Mouse (Mus musculus) frontal cortex, postnatal 25 days (tissue): ENCODE measurements around the gene Wdr54.
"Not testable (repeated sequence)": the region's sequence is repeated elsewhere in the genome, so short reads cannot be mapped to it uniquely, and the experiment has no call there.

Experiments
- DNase-seq, 2 experiments: peaks; one replicate each; pipeline ENCODE4 v3.0.0; 2022; ENCODE audit warnings: low spot score in 2 of 2

The Wdr54 gene

DNA sequence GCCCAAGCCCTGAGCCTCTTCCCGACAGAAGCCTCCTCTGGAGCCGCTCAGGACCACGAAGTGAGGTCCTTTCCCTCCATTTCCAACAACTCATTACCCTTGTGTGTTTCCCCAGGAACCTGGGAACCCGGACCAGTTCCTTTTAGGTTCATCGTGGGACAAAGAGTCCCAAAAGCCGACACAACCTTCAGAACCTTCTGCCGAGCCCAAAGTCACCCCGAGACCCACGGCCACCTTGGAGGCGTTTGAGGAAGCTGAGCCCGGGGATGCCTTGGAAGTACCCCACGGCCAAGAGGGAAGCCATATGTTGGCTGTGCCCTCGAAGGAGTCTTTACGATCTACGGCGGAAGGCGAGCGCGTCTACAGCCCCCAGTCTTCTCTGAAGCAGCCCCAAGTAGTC is 5.2 kb upstream of the Wdr54 start:
- no peak for DNase-seq

DNA sequence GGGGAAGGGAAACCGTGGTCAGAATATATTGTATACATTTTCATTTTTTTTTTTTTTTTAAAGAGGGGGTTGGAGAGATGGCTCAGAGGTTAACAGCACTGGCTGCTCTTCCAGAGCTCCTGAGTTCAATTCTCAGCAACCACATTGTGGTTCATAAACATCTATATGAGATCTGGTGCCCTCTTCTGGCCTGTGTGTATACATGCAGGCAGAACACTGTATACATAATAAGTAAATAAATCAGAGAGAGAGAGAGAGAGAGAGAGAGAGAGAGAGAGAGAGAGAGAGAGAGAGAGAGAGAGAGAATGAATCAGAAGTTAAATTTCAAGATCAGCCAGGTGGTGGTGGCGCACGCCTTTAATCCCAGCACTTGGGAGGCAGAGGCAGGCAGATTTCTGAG is 3.3 kb upstream of the Wdr54 start:
- not testable (repeated sequence) for DNase-seq

DNA sequence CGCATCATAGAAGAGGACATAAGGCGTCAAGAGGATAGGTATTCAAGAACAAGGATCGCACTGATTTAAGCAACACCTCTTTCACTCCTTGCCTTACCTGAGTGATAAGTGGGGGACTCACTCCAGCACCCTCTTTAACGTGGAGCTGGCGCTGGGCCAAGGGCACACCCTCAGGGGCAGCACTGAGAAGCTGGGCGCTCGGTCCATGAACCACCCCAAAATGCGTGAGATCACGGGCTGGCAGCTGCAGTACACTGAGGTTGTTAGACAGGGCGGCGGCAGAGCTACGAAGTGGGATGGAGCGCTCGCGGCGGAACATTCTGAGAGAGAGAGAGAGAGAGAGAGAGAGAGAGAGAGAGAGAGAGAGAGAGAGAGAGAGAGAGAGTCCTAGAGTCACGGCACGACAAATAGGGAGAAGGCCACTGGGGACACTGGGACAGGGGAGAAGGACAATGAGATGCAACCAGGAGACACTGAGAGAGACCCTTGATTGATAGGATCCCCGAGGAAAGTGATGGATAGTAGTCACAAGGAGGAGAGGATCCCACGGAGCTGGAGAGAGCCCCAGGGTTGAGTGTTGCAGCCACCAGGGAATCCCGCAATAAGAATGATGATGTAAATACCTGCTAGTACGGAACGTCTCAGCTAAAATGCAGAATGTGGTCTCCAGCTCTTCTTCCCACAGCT is 502 bp downstream of the Wdr54 start:
- DNase-seq = no peak

DNA sequence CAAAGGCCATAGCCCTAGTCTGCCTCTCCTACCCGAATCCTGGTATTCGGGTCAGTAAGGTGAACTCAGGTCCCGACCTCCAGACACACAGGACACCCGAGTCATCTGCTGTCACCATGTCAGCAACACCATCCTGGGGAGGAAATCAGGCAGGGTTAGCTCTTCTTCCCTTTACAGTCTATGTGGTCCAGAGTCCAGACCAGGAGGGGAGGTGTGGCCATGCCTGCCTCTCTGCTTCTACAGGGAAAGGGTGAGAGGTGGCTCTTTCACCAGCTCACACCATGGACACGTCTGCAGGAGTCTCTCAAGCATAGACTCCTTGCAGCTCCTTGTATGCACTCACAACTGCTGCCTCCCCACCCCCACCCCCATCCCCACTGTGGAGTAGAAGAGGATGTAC is 2.7 kb downstream of the Wdr54 start:
- DNase-seq = no peak

DNA sequence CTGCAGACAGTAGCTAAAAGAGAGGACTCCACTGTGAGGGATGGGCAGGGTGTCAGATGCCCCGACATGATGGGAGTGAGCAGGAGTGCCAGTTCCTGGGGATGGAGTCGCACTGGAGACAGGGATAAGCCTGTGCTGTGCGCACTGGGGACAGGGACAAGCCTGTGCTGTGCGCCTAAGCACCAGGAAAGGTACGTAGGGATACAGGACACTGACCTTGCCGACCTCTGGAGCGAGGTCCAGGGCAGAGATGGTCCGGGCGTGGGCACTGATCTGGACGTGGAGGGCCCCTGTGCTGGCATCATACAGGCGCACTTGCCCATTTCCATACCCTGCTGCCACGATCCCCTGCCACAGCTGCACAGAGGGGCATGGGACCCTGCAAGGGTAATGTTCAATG is 3.2 kb downstream of the Wdr54 start:
- DNase-seq = no peak

DNA sequence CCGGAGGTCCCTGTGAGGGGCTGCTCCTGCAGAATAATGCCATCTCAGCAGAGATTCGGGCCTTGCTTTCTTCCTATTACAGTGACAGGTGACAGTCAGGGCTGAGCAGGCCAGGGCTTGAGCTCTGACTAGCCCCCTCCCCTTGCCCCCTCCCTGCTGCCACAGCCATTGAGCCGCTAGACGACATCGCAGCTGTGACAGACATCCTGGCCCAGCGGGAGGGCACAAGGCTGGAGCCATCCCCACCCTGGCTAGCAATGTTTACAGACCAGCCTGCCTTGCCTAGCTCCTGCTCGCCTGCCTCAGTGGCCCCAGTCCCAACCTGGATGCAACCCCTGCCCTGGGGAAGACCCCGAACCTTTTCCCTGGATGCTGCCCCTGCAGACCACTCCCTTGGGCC is 4.5 kb downstream of the Wdr54 start:
- DNase-seq = no peak

DNA sequence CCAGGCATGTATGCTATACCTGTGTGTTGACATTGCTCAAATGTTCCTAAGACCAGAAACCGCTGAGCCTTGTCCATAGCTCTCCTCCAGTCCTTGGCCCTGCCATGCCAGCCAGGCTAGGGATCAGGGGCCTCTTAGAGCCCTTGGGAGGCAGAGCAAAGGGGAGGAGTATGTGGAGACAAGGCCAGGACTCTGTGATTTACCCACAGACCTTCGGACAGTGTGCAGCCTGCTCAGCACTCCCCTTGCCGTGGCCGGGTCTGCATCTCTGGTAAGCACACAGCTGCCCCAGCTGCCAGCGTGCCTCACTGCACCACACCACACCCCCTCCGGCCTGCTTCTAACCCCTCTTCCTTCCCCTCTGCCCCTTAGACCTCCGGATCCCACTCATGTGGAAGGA is 8.9 kb downstream of the Wdr54 start:
- no peak for DNase-seq

DNA sequence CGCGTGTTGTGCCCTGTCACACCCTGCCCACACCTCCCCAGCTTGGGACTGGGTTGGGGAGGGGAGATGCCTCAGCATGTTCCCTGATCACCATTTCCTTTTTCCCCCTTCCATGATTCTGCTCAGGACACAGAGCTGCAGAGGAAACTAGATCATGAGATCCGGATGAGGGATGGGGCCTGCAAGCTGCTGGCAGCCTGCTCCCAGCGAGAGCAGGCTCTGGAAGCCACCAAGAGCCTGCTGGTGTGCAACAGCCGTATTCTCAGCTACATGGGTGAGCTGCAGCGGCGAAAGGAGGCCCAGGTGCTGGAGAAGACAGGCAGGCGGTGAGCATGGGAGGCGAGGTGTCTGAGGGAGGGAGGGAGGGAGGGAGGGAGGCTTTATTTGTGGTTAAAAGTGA is 10.4 kb downstream of the Wdr54 start:
- no peak for DNase-seq

DNA sequence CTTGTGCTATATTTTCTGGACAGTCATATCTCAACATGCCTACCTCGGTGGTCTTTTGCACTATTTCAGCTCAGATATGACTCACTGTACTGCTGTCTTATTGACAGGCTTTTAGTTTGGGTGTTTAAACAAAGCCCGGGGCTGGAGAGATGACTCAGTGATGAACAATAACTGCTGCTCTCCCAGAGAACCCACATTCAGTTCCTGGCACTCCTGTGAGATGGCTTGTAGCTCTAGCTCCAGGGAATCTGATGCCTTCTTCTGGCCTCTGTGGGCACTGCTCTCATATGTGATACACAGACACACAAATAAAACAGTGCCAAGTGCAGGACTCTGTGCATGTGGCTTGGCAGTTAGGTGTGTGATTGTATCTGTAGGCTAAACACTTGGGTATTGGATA is 11.0 kb downstream of the Wdr54 start:
- DNase-seq = no peak

DNA sequence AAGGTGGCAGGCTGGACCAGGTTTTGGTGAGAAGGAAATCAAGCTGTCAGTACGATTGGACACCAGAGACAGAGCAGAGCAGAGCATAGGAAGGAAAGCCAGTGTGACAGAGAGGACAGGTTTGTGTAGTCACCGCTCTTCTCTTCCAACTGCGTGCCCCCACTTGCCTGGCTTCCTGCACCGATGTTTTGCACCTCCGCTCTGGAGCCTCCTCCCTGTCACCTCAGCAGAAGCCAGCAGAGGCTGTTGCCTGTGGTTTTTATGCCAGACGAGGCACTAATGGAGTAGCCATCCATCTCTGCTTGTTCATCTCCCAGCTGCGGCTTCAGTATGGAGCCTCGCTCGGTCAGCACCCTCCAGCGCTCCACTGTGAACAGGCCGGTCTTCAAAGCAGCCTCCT is 13.3 kb downstream of the Wdr54 start:
- no peak for DNase-seq

DNA sequence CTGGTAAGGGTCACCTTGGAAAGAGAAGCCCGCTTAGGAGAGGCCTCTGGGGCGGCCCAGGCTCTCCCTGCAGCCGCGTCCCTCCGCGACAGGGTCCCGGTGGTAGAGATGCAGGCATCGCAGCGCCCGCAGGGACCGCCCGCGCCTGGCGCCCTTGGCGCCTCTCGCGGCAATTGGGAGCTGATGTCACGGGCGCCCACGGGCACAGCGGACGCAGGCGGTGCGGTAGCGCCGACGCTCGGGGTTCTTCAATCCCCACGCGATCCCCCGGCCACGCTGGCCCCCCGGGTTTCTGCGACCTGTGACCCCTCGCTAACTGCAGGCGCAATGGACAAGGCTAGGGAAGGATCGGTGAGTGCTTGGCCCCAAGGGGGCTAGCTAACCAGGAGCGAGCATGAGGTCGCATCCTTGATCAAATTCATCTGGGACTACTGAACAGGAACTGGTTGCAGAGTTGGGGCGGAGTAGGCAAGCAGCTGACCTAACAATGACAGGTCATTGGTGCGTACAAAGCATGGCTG is 13.9 kb downstream of the Wdr54 start:
- DNase-seq = peak; percentile 50 to 53

DNA sequence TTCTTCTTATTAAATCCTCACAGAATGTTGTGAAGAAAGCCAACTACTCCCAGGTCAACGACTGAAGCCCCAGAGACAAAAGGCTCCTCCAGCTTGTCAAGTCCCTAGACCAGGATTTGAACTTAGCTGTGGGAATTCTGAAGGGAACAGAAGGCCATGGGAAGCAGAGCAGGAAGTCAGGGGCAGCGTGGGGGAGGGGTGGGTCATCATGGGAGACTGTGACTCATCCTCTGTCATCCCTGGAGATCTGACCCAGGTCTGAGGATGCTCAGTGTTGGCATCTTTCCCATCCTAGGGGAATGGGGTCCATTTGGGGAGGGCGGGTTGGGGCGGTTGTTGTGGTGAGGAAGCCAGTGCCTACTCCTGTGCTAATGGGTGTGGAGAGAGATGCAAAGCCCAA is 14.6 kb downstream of the Wdr54 start:
- DNase-seq = no peak

DNA sequence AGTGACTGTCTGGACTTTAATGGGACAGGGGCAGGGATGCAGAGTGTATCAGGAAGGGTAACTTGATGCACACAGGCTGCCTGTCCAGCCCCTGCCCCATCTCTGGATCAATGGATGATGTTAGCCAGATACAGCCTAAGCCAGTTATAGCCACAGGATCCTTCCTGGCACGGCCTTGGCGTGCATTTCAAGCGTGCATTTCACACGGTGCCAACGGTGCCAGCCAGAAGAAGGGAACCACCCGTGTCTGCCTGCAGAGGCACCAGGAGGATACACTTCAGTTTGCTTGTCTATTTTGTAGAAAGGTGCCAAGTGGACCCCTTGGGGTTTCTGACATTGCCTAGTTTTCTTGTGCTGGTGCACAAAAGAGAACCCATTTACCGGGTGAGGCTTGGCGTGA is 16.2 kb downstream of the Wdr54 start:
- DNase-seq = no peak

DNA sequence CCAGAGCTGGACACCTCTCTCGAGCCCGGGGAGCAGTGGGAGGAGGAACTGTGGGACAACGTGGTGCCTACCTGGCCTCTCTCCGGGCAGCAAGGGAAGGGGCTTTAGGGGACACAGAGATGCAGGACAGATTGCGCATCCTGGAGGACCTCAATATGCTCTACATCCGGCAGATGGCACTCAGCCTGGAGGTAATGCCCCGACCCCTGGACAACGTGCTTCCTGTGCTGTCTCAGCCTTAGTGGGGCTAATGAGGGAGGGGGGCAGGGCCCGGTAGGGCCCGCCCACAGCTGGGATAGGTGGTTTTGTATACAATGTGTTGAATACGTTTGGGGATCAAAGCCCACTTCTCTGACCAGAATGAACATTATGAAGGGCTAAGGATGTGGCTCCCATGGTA is 18.1 kb downstream of the Wdr54 start:
- DNase-seq = no peak

DNA sequence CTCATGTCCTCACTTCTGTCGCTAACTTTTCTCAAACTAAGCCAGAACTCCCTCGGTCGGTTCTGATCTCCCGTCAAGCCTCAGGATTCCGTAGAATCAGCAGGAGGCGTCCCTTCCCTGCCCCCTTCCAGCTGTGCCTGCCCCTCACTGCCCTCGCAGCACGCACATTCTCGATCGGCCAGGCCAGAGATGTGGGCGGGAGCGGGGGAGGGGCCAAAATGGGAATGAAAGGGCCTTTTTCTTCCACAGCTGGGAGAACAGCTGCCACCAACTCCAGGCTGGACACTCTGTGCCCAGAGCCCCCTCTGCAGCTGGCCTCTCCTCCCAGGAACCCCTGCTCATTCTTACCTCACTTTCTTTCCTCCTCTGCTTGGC is 18.6 kb downstream of the Wdr54 start:
- DNase-seq = no peak

DNA sequence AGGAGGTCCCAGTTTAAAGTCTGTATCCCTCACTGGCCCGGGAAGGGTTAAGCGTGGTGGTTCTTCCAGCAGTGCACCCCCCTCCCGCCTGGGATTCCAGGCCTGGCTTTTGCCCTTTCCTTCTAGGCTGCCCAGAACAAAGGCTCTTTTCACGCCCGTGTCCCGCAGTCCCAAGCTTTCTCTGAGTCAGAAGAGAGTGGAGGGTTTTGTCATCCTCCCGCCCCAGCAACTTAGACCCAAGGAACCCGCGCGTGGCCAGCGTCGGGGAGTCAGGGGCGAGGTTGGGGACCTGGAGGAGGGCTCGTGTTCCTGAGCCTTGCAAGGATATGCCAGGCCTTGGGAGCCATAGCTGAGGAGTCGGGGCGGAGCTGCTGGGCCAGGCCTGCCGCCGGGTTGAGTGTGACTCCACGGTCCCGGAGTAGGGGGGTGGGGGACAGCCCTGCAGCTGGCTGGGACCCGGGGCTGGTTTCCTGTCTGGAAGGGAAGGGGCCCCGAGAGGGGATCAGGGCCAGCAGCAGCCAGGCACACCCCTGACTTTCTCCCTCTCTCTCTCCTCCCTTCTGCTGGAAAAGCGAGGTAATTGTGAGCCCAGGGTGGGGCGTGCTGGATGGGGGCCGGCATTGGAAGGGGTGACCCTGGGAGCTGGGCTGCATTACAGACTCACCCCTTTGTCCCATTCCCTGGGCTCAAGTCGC is 19.2 kb downstream of the Wdr54 start:
- no peak for DNase-seq

DNA sequence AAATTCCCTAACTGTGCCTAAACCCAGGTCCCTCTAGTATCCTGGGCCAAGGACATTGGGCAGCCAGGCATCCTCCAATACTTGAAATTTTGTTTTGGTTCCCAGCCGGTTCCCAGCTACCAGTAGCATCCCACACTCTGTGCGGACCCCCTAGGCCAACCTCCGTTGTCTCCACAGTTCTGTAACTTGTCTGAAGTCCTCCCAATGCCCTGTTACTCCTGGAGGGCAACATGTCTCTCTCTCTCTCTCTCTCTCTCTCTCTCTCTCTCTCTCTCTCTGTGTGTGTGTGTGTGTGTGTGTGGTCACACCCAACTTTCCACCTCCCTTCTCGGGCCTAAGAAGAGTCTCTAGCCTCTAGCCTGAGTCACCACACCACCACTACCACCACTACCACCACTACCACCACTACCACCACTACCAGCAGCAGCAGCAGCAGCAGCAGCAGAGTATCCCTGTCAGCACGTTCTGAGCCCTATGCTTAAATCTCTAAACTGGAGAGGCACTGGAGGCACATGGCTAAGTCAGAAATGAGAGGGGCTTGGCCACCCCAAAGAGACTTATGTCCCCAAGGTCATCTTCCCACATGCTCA is 19.8 kb downstream of the Wdr54 start:
- no peak for DNase-seq

DNA sequence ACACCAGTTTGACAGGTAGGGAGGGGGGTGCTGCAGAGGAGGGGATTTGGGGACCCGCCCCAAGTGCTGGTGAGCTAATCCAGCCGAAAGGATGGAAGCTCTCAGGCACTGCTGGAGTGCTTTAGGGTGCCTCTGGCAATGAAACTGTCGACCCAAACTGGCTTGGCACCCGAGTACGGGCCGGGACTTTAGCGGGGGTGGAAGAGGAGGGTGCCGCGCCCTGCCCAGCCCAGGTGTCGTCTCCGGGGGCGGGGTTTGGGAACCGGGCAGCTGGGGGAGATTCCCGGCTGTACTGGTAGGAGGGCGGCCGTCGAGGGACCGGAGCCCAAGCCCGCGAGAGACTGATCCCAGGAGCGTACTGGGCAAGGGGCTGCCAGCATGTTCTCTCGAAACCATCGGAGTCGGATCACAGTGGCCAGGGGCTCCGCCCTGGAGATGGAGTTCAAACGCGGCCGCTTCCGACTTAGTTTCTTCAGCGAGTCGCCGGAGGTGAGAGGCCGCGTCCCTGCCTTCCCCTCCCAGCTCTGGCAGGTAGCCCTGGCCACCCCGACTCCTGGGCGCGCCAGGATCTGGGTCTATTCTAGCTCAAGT is 20.5 kb downstream of the Wdr54 start:
- no peak for DNase-seq

DNA sequence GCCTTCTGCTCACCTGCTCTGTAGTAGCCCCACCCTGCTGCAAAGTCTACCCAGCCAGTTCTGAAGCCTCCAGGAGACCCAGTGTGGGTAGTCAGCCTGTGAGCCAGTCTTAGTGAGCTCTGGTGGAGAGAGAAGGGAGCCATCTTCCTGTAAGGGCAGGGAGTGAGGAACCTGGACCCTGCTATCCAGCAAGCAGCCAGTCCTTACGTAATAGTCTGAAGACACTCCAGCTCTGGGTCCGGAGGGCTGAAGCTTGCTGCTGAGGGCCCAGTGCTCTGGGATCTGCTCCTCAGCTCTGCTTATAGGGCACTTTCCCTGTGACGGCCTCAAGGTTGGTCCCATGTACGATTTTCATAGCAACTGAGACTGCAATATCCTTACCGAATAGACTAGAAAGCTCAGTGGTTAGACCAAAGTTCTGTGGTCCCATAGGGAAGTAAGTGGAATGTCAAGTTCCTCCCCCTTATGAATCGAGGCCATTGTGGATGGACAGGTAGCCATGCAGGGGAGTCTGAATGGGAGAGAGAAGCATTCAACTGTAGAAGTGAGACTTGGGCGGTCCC is 21.2 kb downstream of the Wdr54 start, which contains the start of gene Rtkn:
Rtkn (plus strand) TSS at position 513 of the 563 bp plus-strand sequence.
- DNase-seq = no peak

DNA sequence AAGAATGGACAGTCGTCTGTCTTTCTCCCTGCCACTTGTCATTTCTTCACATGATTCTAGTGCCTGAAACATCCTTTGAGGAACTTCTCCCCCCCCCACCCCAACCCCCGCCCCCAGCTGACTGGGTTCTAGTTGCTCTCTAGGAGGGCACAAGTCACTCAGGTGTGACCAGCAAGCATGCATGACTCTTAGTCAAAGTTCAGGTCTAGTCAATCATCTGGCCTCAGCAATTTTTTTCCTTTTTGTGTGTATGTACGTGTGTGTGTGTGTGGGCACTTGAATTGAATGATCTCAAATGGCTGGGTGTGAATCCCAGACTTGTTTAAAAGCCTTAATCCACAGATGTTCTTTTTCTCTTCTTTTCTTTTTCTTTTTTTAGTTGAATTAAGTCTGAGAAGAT is 22.0 kb downstream of the Wdr54 start:
- DNase-seq = no peak

DNA sequence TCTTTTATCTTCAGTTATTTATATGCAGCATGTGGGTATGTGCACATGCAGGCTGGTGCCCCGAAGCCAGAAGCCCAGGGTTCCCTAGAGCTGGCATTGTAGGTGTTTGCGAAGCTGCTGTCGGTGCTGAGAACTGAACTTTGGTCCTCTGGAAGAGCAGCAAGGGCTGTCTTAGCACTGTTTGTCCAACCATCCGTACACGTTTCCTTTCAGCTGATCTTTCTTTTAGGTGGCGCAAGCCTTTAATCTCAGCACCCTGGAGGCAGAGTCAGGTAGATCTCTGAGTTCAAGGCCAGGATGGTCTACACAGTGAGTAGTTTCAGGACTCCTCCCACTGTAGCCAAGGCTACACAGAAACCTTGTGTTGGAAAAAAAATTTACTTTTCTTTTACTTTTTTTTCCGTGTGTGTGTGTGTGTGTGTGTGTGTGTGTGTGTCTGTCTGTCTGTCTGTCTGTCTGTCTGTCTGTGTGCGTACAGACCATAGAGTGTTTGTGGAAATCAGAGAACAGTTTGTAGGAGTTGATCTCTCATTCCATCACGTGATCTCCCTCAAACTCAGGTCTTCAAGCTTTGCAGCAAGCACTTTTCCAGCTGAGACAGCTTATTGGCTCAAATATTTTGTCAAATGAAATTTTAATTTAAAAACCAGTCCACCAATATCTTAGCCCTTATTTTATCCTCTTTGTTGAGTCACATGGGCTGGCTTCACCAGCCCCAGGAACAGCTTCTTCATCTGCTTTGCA is 23.8 kb downstream of the Wdr54 start:
- no peak for DNase-seq
